Mouse (Mus musculus): Measurements from ENCODE around the gene Ctrc. TPM values are rescaled to one million over a fixed set of nuclear protein-coding genes. Genes with fewer than 3 reads are reported as not detected.

The Ctrc gene
- total and polyA plus RNA-seq, 3 experiments, result not detected

GRCm38 (mm10) chr4:141864506-141864905 is 18.3 kb upstream of the Ctrc start:
- Histone ChIP-seq H3K4me3 (ENCODE audit: low read depth, low read length) (no peak overlapping the region), H3K27me3 (ENCODE audit: insufficient read depth, low read length) (no peaks in the 10 kb centered on the region), H3K9me3 (replicated peaks) (no peaks in the 10 kb centered on the region), H3K36me3 (replicated peaks) (peaks cover 99% of the 10 kb centered on the region), H3K4me1 (ENCODE audit: insufficient read depth, low read depth, low read length) (peaks cover 12% of the 10 kb centered on the region)
- TF ChIP-seq TAL1 (conservative IDR thresholded peaks at IDR 0.05; ENCODE audit: low read depth, low read length) (no peak), CTCF (IDR thresholded peaks at IDR 0.05; ENCODE audit: low read depth, low read length) (no peak), POLR2AphosphoS5 (IDR thresholded peaks at IDR 0.05; ENCODE audit: insufficient replicate concordance, low read depth, low read length) (no peak), GATA2 (IDR thresholded peaks at IDR 0.05; ENCODE audit: borderline replicate concordance, low read depth, low read length) (no peak), GATA1 (IDR thresholded peaks at IDR 0.05; ENCODE audit: borderline replicate concordance, low read length) (no peak)
- no peak for DNase-seq (ENCODE audit: low spot score)
- ATAC-seq (ENCODE audit: extremely low read depth, insufficient number of reproducible peaks, low FRiP score, poor library complexity, severe bottlenecking), result no peak

GRCm38 (mm10) chr4:141863726-141864280 is 17.6 kb upstream of the Ctrc start:
- no peak for DNase-seq (ENCODE audit: low spot score)
- TF ChIP-seq TAL1 (conservative IDR thresholded peaks at IDR 0.05; ENCODE audit: low read depth, low read length) (no peak), CTCF (IDR thresholded peaks at IDR 0.05; ENCODE audit: low read depth, low read length) (no peak), GATA2 (IDR thresholded peaks at IDR 0.05; ENCODE audit: borderline replicate concordance, low read depth, low read length) (no peak), GATA1 (IDR thresholded peaks at IDR 0.05; ENCODE audit: borderline replicate concordance, low read length) (no peak), POLR2AphosphoS5 (IDR thresholded peaks at IDR 0.05; ENCODE audit: insufficient replicate concordance, low read depth, low read length) (no peak)
- no peaks in the 10 kb centered on the region for H3K27me3 ChIP-seq (ENCODE audit: insufficient read depth, low read length)
- H3K36me3 ChIP-seq (replicated peaks), result peaks cover 99% of the 10 kb centered on the region
- ATAC-seq (ENCODE audit: extremely low read depth, insufficient number of reproducible peaks, low FRiP score, poor library complexity, severe bottlenecking), result no peak
- H3K4me3 ChIP-seq (ENCODE audit: low read depth, low read length), result no peak overlapping the region
- peaks cover 10% of the 10 kb centered on the region for H3K4me1 ChIP-seq (ENCODE audit: insufficient read depth, low read depth, low read length)
- H3K9me3 ChIP-seq (replicated peaks), result no peaks in the 10 kb centered on the region

GRCm38 (mm10) chr4:141862867-141863266 is 16.7 kb upstream of the Ctrc start:
- peaks cover 10% of the 10 kb centered on the region for H3K4me1 ChIP-seq (ENCODE audit: insufficient read depth, low read depth, low read length)
- DNase-seq (ENCODE audit: low spot score) (no peak), ATAC-seq (ENCODE audit: extremely low read depth, insufficient number of reproducible peaks, low FRiP score, poor library complexity, severe bottlenecking) (no peak)
- no peaks in the 10 kb centered on the region for H3K27me3 ChIP-seq (ENCODE audit: insufficient read depth, low read length)
- no peaks in the 10 kb centered on the region for H3K9me3 ChIP-seq (replicated peaks)
- no peak overlapping the region for H3K4me3 ChIP-seq (ENCODE audit: low read depth, low read length)
- TF ChIP-seq POLR2AphosphoS5 (IDR thresholded peaks at IDR 0.05; ENCODE audit: insufficient replicate concordance, low read depth, low read length), result no peak
- no peak for TF ChIP-seq GATA1 (IDR thresholded peaks at IDR 0.05; ENCODE audit: borderline replicate concordance, low read length)
- no peak for TF ChIP-seq CTCF (IDR thresholded peaks at IDR 0.05; ENCODE audit: low read depth, low read length)
- TF ChIP-seq GATA2 (IDR thresholded peaks at IDR 0.05; ENCODE audit: borderline replicate concordance, low read depth, low read length), result no peak
- TF ChIP-seq TAL1 (conservative IDR thresholded peaks at IDR 0.05; ENCODE audit: low read depth, low read length), result no peak
- peaks cover 97% of the 10 kb centered on the region for H3K36me3 ChIP-seq (replicated peaks)

- no peak for TF ChIP-seq TAL1 (conservative IDR thresholded peaks at IDR 0.05; ENCODE audit: low read depth, low read length)
- TF ChIP-seq GATA2 (IDR thresholded peaks at IDR 0.05; ENCODE audit: borderline replicate concordance, low read depth, low read length), result no peak
- no peak for TF ChIP-seq CTCF (IDR thresholded peaks at IDR 0.05; ENCODE audit: low read depth, low read length)
- TF ChIP-seq GATA1 (IDR thresholded peaks at IDR 0.05; ENCODE audit: borderline replicate concordance, low read length), result no peak
- no peaks in the 10 kb centered on the region for H3K9me3 ChIP-seq (replicated peaks)
- H3K27me3 ChIP-seq (ENCODE audit: insufficient read depth, low read length), result no peaks in the 10 kb centered on the region
- ATAC-seq (ENCODE audit: extremely low read depth, insufficient number of reproducible peaks, low FRiP score, poor library complexity, severe bottlenecking), result no peak
- peaks cover 93% of the 10 kb centered on the region for H3K36me3 ChIP-seq (replicated peaks)
- peaks cover 14% of the 10 kb centered on the region for H3K4me1 ChIP-seq (ENCODE audit: insufficient read depth, low read depth, low read length)
- no peak for DNase-seq (ENCODE audit: low spot score)
- H3K4me3 ChIP-seq (ENCODE audit: low read depth, low read length), result no peak overlapping the region
These were observed 15.6 kb upstream of the Ctrc start for GRCm38 (mm10) chr4:141861591-141862295.

- peaks cover 81% of the 10 kb centered on the region for H3K36me3 ChIP-seq (replicated peaks)
- no peak for DNase-seq (ENCODE audit: low spot score)
- H3K27me3 ChIP-seq (ENCODE audit: insufficient read depth, low read length), result no peaks in the 10 kb centered on the region
- no peaks in the 10 kb centered on the region for H3K9me3 ChIP-seq (replicated peaks)
- no peak overlapping the region for H3K4me3 ChIP-seq (ENCODE audit: low read depth, low read length)
- TF ChIP-seq TAL1 (conservative IDR thresholded peaks at IDR 0.05; ENCODE audit: low read depth, low read length) (no peak), GATA2 (IDR thresholded peaks at IDR 0.05; ENCODE audit: borderline replicate concordance, low read depth, low read length) (no peak), CTCF (IDR thresholded peaks at IDR 0.05; ENCODE audit: low read depth, low read length) (no peak), POLR2AphosphoS5 (IDR thresholded peaks at IDR 0.05; ENCODE audit: insufficient replicate concordance, low read depth, low read length) (no peak), GATA1 (IDR thresholded peaks at IDR 0.05; ENCODE audit: borderline replicate concordance, low read length) (no peak)
- no peak for ATAC-seq (ENCODE audit: extremely low read depth, insufficient number of reproducible peaks, low FRiP score, poor library complexity, severe bottlenecking)
- peaks cover 14% of the 10 kb centered on the region for H3K4me1 ChIP-seq (ENCODE audit: insufficient read depth, low read depth, low read length)
These were observed 14.2 kb upstream of the Ctrc start for GRCm38 (mm10) chr4:141860246-141860841.

GRCm38 (mm10) chr4:141859351-141859750 is 13.2 kb upstream of the Ctrc start:
- Histone ChIP-seq H3K4me1 (ENCODE audit: insufficient read depth, low read depth, low read length) (peaks cover 14% of the 10 kb centered on the region), H3K9me3 (replicated peaks) (no peaks in the 10 kb centered on the region), H3K36me3 (replicated peaks) (peaks cover 71% of the 10 kb centered on the region), H3K27me3 (ENCODE audit: insufficient read depth, low read length) (no peaks in the 10 kb centered on the region), H3K4me3 (ENCODE audit: low read depth, low read length) (no peak overlapping the region)
- no peak for TF ChIP-seq CTCF (IDR thresholded peaks at IDR 0.05; ENCODE audit: low read depth, low read length)
- TF ChIP-seq POLR2AphosphoS5 (IDR thresholded peaks at IDR 0.05; ENCODE audit: insufficient replicate concordance, low read depth, low read length), result no peak
- TF ChIP-seq TAL1 (conservative IDR thresholded peaks at IDR 0.05; ENCODE audit: low read depth, low read length), result no peak
- TF ChIP-seq GATA2 (IDR thresholded peaks at IDR 0.05; ENCODE audit: borderline replicate concordance, low read depth, low read length), result no peak
- TF ChIP-seq GATA1 (IDR thresholded peaks at IDR 0.05; ENCODE audit: borderline replicate concordance, low read length), result no peak
- ATAC-seq (ENCODE audit: extremely low read depth, insufficient number of reproducible peaks, low FRiP score, poor library complexity, severe bottlenecking) (no peak), DNase-seq (ENCODE audit: low spot score) (no peak)
